Mouse (Mus musculus) C2C12 (cell line): Measurements from ENCODE around the gene Chst11.

Experiments used
- CEBPB ChIP-seq: IDR thresholded peaks from one replicate; pipeline ENCODE4 v1.6.1; 2011; ENCODE audit warnings: low read depth, mild to moderate bottlenecking, control low read depth, moderate library complexity
- CTCF ChIP-seq: IDR thresholded peaks from one replicate; pipeline ENCODE4 v1.5.1; 2011; ENCODE audit not compliant: control insufficient read depth, insufficient read depth, insufficient read length
- FOSL1 ChIP-seq: IDR thresholded peaks from one replicate; pipeline ENCODE4 v1.8.0; 2011; ENCODE audit warnings: mild to moderate bottlenecking, low read length; ENCODE audit not compliant: poor library complexity, insufficient read depth, severe bottlenecking
- MAX ChIP-seq: IDR thresholded peaks from one replicate; pipeline ENCODE4 v1.6.1; 2011; ENCODE audit warnings: mild to moderate bottlenecking, control low read depth
- MYOD1 ChIP-seq: IDR thresholded peaks from one replicate; pipeline ENCODE4 v1.6.1; 2011; ENCODE audit warnings: low read depth; ENCODE audit not compliant: control insufficient read depth, insufficient read length
- MYOG ChIP-seq: IDR thresholded peaks from one replicate; pipeline ENCODE4 v1.6.1; 2011; ENCODE audit not compliant: control insufficient read depth, insufficient read length; ENCODE audit errors: extremely low read depth
- USF1 ChIP-seq: IDR thresholded peaks from one replicate; pipeline ENCODE4 v1.6.1; 2011; ENCODE audit warnings: low read depth, mild to moderate bottlenecking, control low read depth, moderate library complexity

GRCm38 (mm10) chr10:83163946-83164345 is 178.6 kb downstream of the Chst11 start:
- TF ChIP-seq CTCF (no peak), USF1 (no peak), CEBPB (no peak), MAX (no peak), MYOG (no peak), MYOD1 (no peak), FOSL1 (no peak)
